Mouse (Mus musculus) liver, adult 2 months (tissue): Measurements from ENCODE around the gene Hoxa13. TPM values are rescaled to one million over a fixed set of nuclear protein-coding genes. Genes with fewer than 3 reads are reported as not detected.

Experiments
- DNase-seq: peaks from one replicate; pipeline ENCODE4 v3.0.0-alpha.2; 2011; ENCODE audit warnings: low read depth, low spot score; ENCODE audit errors: extremely low read depth
- H3K27ac ChIP-seq: fragments of 200-500 bp; replicated peaks from 2 replicates; pipeline ENCODE4 v1.5.1; 2012; ENCODE audit warnings: low read depth, mild to moderate bottlenecking, control low read depth, inconsistent platforms, low read length; ENCODE audit not compliant: insufficient read depth
- H3K27me3 ChIP-seq: fragments of 200-500 bp; 2 replicates; pipeline ENCODE4 v1.6.1; 2012; ENCODE audit warnings: mild to moderate bottlenecking, moderate library complexity, low read length, inconsistent platforms; ENCODE audit not compliant: control insufficient read depth, insufficient read depth
- H3K36me3 ChIP-seq: fragments of 200-500 bp; 2 replicates; pipeline ENCODE4 v1.6.1; 2012; ENCODE audit warnings: low read length, inconsistent platforms; ENCODE audit not compliant: control insufficient read depth, insufficient read depth
- H3K4me1 ChIP-seq: fragments of 200-500 bp; 2 replicates; pipeline ENCODE4 v1.6.1; 2011; ENCODE audit warnings: low read length; ENCODE audit not compliant: control insufficient read depth, insufficient read depth
- H3K4me3 ChIP-seq: fragments of 200-500 bp; 2 replicates; pipeline ENCODE4 v1.5.1; 2011; ENCODE audit warnings: low read depth, mild to moderate bottlenecking, control low read depth, low read length, moderate library complexity; ENCODE audit not compliant: insufficient read depth
- H3K79me2 ChIP-seq: fragments of 200-500 bp; 2 replicates; pipeline ENCODE4 v1.6.1; 2012; ENCODE audit warnings: inconsistent platforms, mild to moderate bottlenecking, low read length, moderate library complexity; ENCODE audit not compliant: control insufficient read depth, insufficient read depth
- H3K9ac ChIP-seq: fragments of 200-500 bp; 2 replicates; pipeline ENCODE4 v1.6.1; 2012; ENCODE audit warnings: low read depth, mild to moderate bottlenecking, control low read depth, inconsistent platforms, low read length
- CTCF ChIP-seq: fragments of 200-500 bp; IDR thresholded peaks from 2 replicates; pipeline ENCODE4 v1.5.1; 2011; ENCODE audit warnings: low read depth, low read length, control low read depth
- POLR2A ChIP-seq: fragments of 200-500 bp; IDR thresholded peaks from 2 replicates; pipeline ENCODE4 v1.6.1; 2011; ENCODE audit warnings: low read length, control low read depth; ENCODE audit not compliant: insufficient read depth; ENCODE audit errors: extremely low read depth
- WGBS: fragments of 180-500 bp; shearing (Covaris S2); methylation state at CpG from one replicate; pipeline ENCODE4 v1.1.7; 2018; 5-methylcytosine and 5-hydroxymethylcytosine counted together
- polyA plus RNA-seq: library from polyadenylated mRNA; depleted of rRNA; stranded (reverse); fragments of >200 nt; gene quantifications from 2 replicates; pipeline ENCODE4 v1.2.3, GENCODE M21; 2012
- total RNA-seq: library from RNA; depleted of rRNA; stranded (reverse); fragments of >200 nt; gene quantifications from 2 replicates; pipeline ENCODE4 v1.2.3, GENCODE M21; 2014

The Hoxa13 gene
- total and polyA plus RNA-seq, 2 experiments = not detected

DNA sequence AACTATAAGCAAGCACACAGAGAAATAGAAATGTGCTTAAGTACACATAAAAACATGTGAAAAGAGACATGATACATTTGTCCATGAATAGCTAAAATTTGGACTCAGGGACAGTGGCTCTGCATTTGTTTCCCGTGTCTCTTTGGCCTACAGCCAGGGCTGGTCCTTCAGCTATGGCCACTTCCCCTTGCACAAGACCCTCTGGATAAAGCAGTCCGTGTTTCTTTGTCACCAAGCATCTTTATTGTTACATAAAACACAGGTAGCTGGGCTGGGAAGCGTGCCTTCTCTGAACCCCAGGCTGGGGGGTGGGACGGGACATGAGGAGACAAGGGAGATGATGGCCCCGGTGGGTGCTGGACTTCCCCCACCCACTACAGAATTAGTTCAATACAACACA, 46.4 kb downstream of the Hoxa13 start:
- WGBS = 25% methylated on average over 5 of the region's 5 CpGs
- Histone ChIP-seq H3K4me3 (no peak overlapping the region), H3K4me1 (no peaks in the 10 kb centered on the region), H3K36me3 (no peaks in the 10 kb centered on the region), H3K9ac (no peak overlapping the region), H3K79me2 (no peaks in the 10 kb centered on the region), H3K27me3 (peaks cover 53% of the 10 kb centered on the region), H3K27ac (no peak overlapping the region)
- TF ChIP-seq CTCF (no peak), POLR2A (no peak)
- no peak for DNase-seq

DNA sequence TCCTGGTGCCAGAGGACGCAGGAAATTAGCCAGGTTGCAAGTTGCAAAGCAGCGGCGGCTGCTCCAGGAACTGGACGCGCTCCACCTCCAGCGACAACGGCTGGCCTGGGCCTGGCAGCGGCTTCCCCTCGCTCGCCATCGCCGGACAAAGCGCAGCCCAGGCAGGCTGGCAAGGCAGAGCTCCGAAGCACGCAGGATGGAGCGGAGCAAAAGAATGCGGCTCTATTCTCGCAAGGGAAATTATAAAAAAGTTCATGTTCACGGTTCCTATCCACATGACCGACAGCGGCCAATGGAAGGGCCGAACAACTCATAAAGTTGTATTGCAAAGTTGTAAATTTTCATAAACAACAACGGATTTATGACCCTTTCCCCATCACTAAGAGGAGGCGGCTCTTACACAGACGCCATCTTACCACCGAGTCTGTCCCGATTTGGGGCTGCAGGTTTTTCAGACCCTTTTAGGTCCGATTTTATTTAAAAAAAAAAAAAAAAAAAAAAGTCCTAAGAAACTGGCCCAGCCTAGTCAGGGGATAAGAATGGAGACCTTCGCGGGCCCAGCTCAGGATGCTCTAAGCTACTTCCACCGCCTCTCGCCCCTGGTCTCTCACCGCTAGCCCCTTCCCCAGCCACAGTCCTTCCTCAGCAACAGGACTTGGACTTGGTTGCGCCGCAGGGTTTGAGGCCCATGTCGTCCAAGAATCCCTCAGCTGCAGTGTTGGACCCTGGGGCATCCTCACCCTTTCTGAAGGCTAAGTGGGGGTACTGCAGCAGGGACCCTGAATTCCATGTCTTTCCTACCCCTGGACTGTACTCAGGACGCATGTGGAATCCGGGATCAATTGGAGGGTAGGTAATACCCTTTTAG, 47.3 kb downstream of the Hoxa13 start, which contains the start of the genes Hoxa3 and Gm28308:
Gene Hoxa3, minus strand, starts transcription at position 218 of the 868 bp plus-strand sequence.
Gene Gm28308, minus strand, starts transcription at position 221 of the 868 bp plus-strand sequence.
- peaks cover 57% of the 10 kb centered on the region for H3K27me3 ChIP-seq
- H3K4me1 ChIP-seq = no peaks in the 10 kb centered on the region
- H3K36me3 ChIP-seq = no peaks in the 10 kb centered on the region
- no peak for TF ChIP-seq POLR2A
- no peak for TF ChIP-seq CTCF
- H3K79me2 ChIP-seq = no peaks in the 10 kb centered on the region
- 7% methylated on average over 38 of the region's 38 CpGs for WGBS
- no peak within 1 kb of the TSS for H3K27ac ChIP-seq
- DNase-seq = no peak
- peak within 1 kb of the TSS; percentile 34; the same call in 1 of the 2 replicates for H3K4me3 ChIP-seq
- H3K9ac ChIP-seq = no peak within 1 kb of the TSS

DNA sequence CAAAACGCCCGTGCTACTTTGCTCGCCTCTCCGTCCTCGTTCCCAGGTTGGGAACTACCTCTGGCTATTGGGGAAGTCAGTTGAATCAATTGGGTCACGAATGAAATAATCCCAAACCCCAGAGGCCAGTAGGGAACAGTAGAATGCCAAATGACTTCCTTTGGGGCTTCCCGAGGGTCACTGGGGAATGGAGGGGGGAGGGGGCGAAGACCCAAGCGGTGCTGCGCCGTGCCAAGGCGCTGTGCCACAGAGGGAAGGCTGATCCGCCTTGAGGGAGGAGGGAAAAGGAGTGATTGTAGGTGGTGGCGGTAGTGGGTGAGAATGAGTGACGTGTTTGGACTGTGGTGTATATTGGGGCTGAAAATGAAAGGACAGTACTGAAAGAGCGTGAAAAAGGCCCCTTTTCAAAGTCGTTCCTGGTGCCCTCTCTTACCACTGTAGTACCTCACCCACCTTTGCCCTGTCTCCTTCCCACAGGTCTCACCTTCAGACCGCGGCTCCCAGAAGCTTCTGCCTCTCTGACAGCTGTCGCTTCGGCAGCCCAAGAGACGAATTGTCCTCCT, 48.0 kb downstream of the Hoxa13 start:
- Histone ChIP-seq H3K27me3 (peaks cover 55% of the 10 kb centered on the region), H3K4me3 (peak overlapping the region; percentile 34; the same call in 1 of the 2 replicates), H3K27ac (no peak overlapping the region), H3K79me2 (no peaks in the 10 kb centered on the region), H3K36me3 (no peaks in the 10 kb centered on the region), H3K9ac (no peak overlapping the region), H3K4me1 (no peaks in the 10 kb centered on the region)
- no peak for DNase-seq
- WGBS = 5% methylated on average over 22 of the region's 22 CpGs
- TF ChIP-seq CTCF = no peak

- no peaks in the 10 kb centered on the region for H3K36me3 ChIP-seq
- TF ChIP-seq CTCF = no peak
- TF ChIP-seq POLR2A = no peak
- peaks cover 48% of the 10 kb centered on the region for H3K27me3 ChIP-seq
- WGBS = 8% methylated on average over 13 of the region's 13 CpGs
- H3K4me3 ChIP-seq = no peak overlapping the region
- H3K79me2 ChIP-seq = no peaks in the 10 kb centered on the region
- H3K27ac ChIP-seq = no peak overlapping the region
- no peaks in the 10 kb centered on the region for H3K4me1 ChIP-seq
- no peak overlapping the region for H3K9ac ChIP-seq
- DNase-seq = no peak
Observed at GRCm38 (mm10) chr6:52211961-52212360, 48.7 kb downstream of the Hoxa13 start.

DNA sequence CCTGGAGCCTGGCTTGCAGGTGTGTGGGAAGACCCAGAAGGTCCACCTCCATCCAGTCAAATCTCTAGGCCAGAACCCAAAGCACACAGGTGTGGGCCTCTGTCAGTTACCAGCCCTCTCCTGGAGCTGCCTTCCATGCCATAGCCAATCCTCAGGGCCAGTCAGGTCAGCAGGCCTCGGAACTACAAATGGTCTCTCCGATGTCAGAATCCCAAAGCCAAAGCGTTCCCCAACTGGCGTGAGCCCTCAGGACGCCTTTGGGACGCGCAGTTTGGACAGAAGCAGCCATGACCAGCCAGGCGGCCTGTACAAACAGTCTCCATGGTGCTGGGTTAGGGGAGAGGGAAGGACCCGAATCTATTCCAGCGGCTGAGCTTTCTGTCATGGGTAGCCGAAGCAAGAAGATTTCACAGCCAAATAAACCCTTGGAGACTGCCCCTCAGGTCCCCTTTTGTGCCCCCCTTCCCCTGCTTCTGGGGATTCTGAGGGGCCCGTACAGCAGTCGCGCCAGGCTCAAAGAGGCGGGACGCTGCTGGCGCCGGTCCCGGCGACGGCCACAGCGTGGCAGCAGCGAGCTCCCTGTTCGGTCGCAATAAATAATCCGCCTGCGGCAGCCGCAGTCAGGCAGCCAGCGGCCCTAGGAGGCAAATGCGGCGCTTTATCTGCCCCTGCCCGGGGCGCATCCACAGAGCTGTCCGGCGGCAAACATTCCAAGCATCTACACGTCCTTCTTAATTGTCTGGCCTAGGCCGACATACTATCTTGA, 49.3 kb downstream of the Hoxa13 start:
- H3K9ac ChIP-seq = no peak overlapping the region
- H3K4me1 ChIP-seq = no peaks in the 10 kb centered on the region
- no peak overlapping the region for H3K27ac ChIP-seq
- no peak overlapping the region for H3K4me3 ChIP-seq
- H3K79me2 ChIP-seq = no peaks in the 10 kb centered on the region
- H3K27me3 ChIP-seq = peaks cover 46% of the 10 kb centered on the region
- no peak for DNase-seq
- H3K36me3 ChIP-seq = no peaks in the 10 kb centered on the region
- TF ChIP-seq CTCF (peak; percentile 84), POLR2A (no peak)
- WGBS = 3% methylated on average over 37 of the region's 37 CpGs
